Mouse (Mus musculus): ENCODE measurements at regions not wholly inside any gene's neighbourhood (a gene's known extent, or its start where the extent isn't known, plus 50 kb on each side); places are given as distances from the start of the nearest gene placed in this dataset.

DNA sequence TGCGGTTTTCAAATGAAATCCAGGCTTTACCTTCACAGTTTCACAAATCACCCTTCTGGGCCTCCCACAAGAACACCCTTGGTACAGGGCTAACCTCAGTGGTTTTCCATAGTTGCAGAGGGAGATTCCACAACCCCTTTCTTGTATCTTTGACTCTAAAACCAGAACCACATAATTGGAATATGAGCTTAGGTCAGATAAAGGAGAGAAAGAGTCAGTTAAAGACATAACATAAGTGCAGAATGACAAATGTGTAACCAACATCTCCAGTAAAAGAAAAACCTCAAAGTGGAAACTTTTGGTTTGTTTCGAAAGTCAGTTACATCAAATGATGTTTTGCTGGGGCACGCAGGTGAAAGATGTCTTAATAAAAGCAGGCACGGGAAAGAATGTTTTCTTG is 75.3 kb upstream of the Supt20 start:
- TF ChIP-seq CTCF (IDR thresholded peaks at IDR 0.05) (no peak), POLR2A (IDR thresholded peaks at IDR 0.05; ENCODE audit: insufficient read depth, low read depth, low read length) (no peak)
